Mouse (Mus musculus) urinary bladder, postnatal 36 days (tissue): ENCODE data around the gene Tex13c1.

Experiments
- DNase-seq, 2 experiments: peaks; one replicate each; pipeline ENCODE4 v3.0.0; 2022; ENCODE audit warnings: low spot score in 2 of 2, mixed read lengths in 1 of 2

Tex13c1 gene

GRCm38 (mm10) chrX:43590860-43591259 lies at the start of gene Tex13c1:
Gene Tex13c1 (plus strand): TSS chrX:43591160.
- no peak for DNase-seq
